Mouse (Mus musculus): ENCODE data around the gene Rpl24.
A peak's percentile ranks its signal among the peaks of the same experiment; 100 is the strongest.

Gene Rpl24

GRCm38 (mm10) chr16:55971735-55972615 is 5.9 kb downstream of the Rpl24 start:
- no peak for DNase-seq

- DNase-seq: peak in 1 of 2 experiments; percentile 20
These were observed 6.6 kb downstream of the Rpl24 start for GRCm38 (mm10) chr16:55972626-55973201.

DNA sequence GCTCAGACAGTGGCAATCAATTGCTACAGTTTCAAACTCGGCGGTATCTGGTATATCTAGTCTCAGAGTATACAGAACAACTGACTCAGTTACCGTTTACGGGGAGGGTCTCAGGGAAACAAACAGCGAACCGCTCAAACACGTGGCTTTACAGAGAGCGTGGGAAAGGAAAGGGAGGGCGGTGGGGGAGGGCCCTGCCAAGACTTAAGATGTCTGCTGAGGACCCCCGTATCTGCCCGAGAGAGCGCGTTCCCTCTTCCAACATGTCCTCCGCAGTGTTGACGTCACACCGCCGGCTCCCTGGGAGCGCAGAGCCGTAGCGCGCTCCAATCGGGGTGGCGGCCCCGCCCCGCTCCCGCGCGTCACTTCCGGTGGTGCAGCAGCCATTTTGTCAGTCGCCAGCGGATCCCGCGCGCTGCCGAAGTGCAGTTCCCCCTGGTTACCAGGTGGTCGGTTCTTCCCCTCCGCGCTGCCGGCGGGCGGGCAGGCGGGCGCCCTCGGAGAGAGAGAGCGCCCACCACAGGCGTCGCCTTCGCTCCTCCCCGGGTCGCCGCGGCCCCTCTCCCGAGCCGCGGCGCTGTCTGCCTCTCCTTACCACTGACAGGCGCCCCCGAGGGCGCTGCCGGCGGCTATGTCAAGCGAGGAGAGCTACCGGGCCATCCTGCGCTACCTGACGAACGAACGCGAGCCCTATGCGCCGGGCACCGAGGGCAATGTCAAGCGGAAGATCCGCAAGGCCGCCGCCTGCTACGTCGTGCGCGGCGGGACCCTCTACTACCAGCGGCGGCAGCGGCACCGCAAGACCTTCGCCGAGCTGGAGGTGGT is 7.6 kb downstream of the Rpl24 start, which contains the start of gene Zbtb11:
Zbtb11 (plus strand) TSS at position 453 of the 825 bp plus-strand sequence.
- DNase-seq: peak; percentile 100

GRCm38 (mm10) chr16:55974256-55974902 is 8.3 kb downstream of the Rpl24 start:
- peak; percentile 94 to 96 for DNase-seq

DNA sequence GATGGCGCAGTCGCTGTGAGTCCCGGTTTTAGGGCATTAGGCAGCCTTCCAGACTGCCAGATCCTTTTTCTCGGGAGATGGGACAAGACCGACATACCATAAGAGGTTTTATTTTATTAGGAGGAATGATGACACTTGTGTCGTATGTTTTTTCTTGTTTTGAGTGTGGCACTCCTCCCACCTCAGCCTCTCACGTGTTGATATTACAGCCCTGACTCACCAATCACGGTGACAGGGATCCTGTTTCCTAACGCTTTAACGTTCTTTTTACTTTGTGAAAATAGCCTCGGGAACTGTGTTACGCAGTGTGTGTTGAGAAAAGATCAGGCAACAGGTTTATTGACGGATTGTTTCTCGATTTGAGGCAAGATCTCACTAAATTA is 8.8 kb downstream of the Rpl24 start:
- no peak for DNase-seq

DNA sequence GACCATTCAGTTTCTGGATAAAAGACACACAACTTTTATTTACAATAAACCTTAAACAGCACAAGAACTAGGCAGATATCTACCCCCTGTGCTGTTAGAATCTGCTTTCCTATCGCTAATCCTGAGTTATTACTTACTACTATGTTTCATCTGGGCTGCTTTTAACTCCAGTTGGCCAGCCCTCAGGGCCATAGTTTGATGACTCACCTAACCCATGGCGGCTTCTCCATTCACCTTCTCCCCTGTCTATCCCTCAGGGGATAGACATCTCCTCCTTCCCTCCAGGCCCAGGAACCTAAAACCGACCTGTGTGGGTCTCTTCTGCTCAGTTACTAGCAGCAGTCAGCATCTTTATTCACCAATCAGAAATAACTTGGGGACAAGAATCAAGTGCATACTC is 19.9 kb downstream of the Rpl24 start:
- no peak for DNase-seq

DNA sequence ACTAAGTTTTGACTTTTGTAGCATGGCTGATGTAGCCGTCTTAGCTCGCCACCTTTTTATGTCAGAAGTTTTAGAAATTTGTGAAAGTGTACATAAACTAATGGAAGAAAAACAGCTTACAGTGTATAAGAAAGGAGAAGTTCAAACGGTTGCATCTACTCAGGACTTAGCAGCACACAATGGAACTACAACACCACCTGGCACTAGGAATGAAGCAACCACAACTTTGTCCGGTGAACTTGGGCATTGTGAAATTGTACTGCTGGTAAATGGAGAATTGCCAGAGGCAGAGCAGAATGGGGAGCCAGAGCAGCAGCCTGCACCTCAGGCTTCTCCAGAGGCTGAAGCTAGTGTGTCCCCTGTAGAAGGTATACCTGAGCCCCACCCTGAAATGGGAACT is 24.2 kb downstream of the Rpl24 start:
- no peak for DNase-seq

DNA sequence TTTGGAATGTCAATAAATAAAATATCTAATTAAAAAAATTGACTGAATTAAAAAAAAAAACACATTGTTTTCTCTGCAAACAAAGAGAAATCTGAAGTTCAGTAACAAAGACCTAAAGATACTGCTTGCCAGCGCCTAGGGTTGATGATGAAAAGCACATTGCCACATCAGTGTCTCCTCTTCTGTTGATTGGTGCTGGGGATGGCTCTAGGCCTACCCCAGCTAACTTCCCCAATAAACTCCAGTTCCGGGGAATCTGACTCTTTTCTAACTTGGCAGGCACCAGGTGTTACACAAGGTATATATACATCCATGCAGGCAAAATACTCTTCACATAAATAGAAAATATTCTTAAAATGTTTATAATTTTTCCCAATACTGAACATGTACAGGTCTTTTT is 28.2 kb downstream of the Rpl24 start:
- no peak for DNase-seq

DNA sequence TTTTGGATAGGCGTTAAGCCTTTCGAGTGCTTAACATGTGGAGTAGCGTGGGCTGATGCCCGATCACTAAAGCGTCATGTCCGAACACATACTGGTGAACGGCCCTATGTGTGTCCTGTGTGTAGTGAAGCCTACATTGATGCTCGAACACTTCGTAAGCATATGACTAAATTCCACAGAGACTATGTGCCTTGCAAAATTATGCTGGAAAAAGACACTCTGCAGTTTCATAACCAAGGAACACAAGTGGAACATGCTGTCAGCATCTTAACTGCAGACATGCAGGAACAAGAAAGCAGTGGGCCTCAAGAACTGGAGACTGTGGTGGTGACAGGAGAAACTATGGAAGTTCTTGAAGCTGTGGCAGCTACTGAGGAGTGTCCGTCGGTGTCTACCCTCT is 40.7 kb downstream of the Rpl24 start:
- no peak for DNase-seq

DNA sequence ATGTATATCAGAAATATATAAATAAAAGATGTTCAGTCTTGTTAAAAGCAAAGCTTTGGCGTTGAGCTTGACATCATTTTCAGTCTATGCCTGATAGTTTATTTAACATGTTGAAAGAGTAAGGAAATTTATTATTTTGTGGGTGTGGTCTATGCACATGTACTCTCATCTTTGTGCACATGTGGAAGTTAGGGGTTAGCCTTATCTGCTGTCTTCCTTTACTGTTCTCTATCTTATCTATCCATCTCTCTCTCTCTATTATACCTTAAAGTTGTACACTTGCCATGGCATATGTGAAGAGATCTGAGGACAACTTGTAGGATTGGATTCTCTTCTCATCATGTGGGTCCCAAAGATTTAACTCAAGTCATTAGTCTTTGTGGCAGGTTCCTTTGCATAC is 42.8 kb downstream of the Rpl24 start:
- no peak for DNase-seq

DNA sequence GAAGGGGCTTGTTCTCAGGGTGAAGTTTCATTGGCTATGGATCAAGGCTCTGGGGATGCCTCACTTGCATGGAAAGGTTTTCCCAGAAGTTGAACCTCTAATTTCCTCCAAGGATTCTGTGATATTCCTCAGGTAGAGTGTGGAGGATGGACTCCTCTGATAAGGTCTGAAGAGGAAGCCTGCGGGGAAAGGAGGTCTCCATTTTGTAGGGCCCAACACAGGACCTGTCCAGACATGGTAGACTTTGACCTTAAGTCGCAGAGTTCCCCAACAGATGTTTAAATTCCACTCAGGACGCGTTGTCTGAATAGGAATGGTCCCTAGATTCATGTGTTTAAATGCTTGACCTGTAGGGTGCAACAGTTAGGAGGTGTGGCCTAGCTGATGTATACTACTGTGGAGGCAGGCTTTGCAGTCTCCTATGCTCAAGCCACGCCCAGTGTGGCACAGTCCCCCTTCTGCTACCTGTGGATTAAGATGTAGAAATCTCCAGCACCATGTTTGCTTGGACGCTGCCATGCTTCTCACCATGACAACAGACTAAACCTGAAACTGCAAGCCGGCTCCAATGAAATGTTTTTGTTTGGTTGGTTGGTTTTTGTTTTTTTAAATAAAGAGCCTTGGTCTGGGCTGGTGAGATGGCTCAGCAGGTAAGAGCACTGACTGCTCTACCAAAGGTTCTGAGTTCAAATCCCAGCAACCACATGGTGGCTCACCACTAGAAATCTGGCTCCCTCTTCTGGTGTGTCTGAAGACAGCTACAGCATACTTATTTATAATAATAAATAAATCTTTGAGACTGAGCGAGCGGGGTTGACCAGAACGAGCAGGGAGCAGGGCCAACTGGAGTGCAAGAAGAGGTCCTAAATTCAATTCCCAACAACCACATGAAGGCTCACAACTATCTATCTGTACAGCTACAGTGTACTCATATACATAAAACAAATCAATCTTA is 47.0 kb downstream of the Rpl24 start:
- no peak for DNase-seq

DNA sequence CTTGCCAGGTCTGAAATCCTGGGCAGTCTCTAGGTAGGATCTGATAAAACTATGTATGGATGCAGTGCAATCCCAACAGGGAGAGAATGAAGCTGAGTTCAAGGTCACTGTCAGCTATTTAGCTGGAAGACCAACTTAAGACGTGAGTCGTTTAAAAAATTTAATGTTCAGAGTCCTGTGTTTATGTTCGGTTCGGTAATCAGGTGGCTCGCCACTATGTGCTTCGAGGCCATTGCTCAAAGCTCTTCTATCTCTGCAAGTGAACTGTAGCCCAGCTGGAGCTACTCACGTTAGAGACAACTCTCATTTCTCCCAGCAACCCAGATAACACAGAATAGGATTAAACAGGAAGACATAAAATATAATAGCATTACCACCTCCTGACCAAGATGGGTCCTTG is 48.0 kb downstream of the Rpl24 start:
- no peak for DNase-seq

DNA sequence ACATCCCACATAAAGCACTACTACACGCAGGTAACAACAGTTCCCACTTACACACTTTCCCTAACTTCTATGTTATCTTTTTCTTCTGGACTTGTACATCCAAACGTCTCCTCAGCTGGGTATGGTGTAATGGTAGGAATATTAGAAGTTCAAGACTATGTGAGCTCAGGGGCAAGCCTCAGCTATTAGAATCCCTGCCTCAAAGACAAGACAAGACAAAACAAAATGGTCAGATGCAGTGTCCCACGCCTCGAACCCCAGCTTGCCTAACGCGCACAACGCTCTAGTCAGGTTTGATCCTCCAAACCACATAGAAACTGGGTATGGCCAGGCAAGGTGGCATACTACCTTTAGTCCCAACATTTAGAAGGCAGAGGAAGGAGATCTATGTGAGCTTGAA is 53.6 kb downstream of the Rpl24 start:
- DNase-seq: no peak
